Mouse (Mus musculus): ENCODE results near the gene Ms4a2.

The Ms4a2 gene

DNA sequence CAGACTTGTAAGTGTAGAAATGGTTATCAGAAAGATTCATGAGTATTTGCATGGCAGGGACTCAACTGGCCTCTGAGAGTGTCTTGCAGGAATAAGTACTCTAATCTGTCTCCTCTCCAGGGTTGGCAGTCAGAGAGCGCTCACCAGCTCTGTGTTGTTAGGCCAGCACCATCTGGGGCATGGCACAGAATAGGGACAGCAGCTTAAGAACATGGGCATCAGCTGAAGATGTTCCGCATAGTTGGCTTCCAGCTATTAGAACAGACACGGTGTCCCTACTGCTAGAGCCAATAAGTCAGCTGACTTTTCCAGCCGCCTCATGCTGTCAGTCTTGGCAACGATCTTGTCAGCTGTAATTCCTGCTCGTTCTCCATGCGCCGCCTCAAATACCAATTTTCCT, 48.6 kb downstream of the Ms4a2 start:
- DNase-seq: no peak

Measured in spleen, adult 18-20 months (tissue).